Mouse (Mus musculus): Measurements from ENCODE around the gene Jazf1. TPM values are rescaled to one million over a fixed set of nuclear protein-coding genes. Genes with fewer than 3 reads are reported as not detected.

Jazf1 gene
- polyA plus RNA-seq, 1 experiment, result 0.43 TPM

- H3K4me1 ChIP-seq (ENCODE audit: control insufficient read depth, insufficient read depth, insufficient read length), result no peaks in the 10 kb centered on the region
- H3K4me3 ChIP-seq (ENCODE audit: extremely low read depth, insufficient read depth, insufficient read length), result no peak overlapping the region
- 56% methylated on average over 4 of the region's 4 CpGs for WGBS
- peak; percentile 47; the same call in 1 of the 2 replicates for TF ChIP-seq CTCF (IDR thresholded peaks at IDR 0.05; ENCODE audit: extremely low read depth, insufficient read depth, insufficient read length, insufficient replicate concordance)
- TF ChIP-seq POLR2A (IDR thresholded peaks at IDR 0.05; ENCODE audit: low read depth, low read length), result no peak
- DNase-seq (ENCODE audit: low read depth in 1 of 2, low spot score in 2 of 2), result no peak
- H3K36me3 ChIP-seq (ENCODE audit: control insufficient read depth, insufficient read depth, low read length), result no peaks in the 10 kb centered on the region
- H3K27me3 ChIP-seq (ENCODE audit: control insufficient read depth, insufficient read depth, low read length), result no peaks in the 10 kb centered on the region
- H3K27ac ChIP-seq (ENCODE audit: insufficient read depth, low read length), result no peak overlapping the region
Observed at GRCm38 (mm10) chr6:52987391-52987790, 81.0 kb downstream of the Jazf1 start.

- Histone ChIP-seq H3K36me3 (ENCODE audit: control insufficient read depth, insufficient read depth, low read length) (no peaks in the 10 kb centered on the region), H3K27me3 (ENCODE audit: control insufficient read depth, insufficient read depth, low read length) (no peaks in the 10 kb centered on the region), H3K27ac (ENCODE audit: insufficient read depth, low read length) (no peak overlapping the region), H3K4me1 (ENCODE audit: control insufficient read depth, insufficient read depth, insufficient read length) (no peaks in the 10 kb centered on the region), H3K4me3 (ENCODE audit: extremely low read depth, insufficient read depth, insufficient read length) (no peak overlapping the region)
- TF ChIP-seq CTCF (IDR thresholded peaks at IDR 0.05; ENCODE audit: extremely low read depth, insufficient read depth, insufficient read length, insufficient replicate concordance) (no peak), POLR2A (IDR thresholded peaks at IDR 0.05; ENCODE audit: low read depth, low read length) (no peak)
- 90% methylated on average over 6 of the region's 6 CpGs for WGBS
- no peak for DNase-seq (ENCODE audit: low read depth in 1 of 2, low spot score in 2 of 2)
Observed at GRCm38 (mm10) chr6:52982175-52982574, 86.3 kb downstream of the Jazf1 start.

GRCm38 (mm10) chr6:52979503-52979902 lies 88.9 kb downstream of the Jazf1 start:
- H3K4me1 ChIP-seq (ENCODE audit: control insufficient read depth, insufficient read depth, insufficient read length), result no peaks in the 10 kb centered on the region
- no peaks in the 10 kb centered on the region for H3K36me3 ChIP-seq (ENCODE audit: control insufficient read depth, insufficient read depth, low read length)
- no peak overlapping the region for H3K27ac ChIP-seq (ENCODE audit: insufficient read depth, low read length)
- 86% methylated on average over 6 of the region's 6 CpGs for WGBS
- TF ChIP-seq CTCF (IDR thresholded peaks at IDR 0.05; ENCODE audit: extremely low read depth, insufficient read depth, insufficient read length, insufficient replicate concordance) (no peak), POLR2A (IDR thresholded peaks at IDR 0.05; ENCODE audit: low read depth, low read length) (no peak)
- no peak overlapping the region for H3K4me3 ChIP-seq (ENCODE audit: extremely low read depth, insufficient read depth, insufficient read length)
- no peak for DNase-seq (ENCODE audit: low read depth in 1 of 2, low spot score in 2 of 2)
- no peaks in the 10 kb centered on the region for H3K27me3 ChIP-seq (ENCODE audit: control insufficient read depth, insufficient read depth, low read length)

- H3K36me3 ChIP-seq (ENCODE audit: control insufficient read depth, insufficient read depth, low read length), result no peaks in the 10 kb centered on the region
- H3K27ac ChIP-seq (ENCODE audit: insufficient read depth, low read length), result no peak overlapping the region
- 64% methylated on average over 5 of the region's 5 CpGs for WGBS
- DNase-seq (ENCODE audit: low read depth in 1 of 2, low spot score in 2 of 2), result no peak
- H3K4me1 ChIP-seq (ENCODE audit: control insufficient read depth, insufficient read depth, insufficient read length), result no peaks in the 10 kb centered on the region
- no peaks in the 10 kb centered on the region for H3K27me3 ChIP-seq (ENCODE audit: control insufficient read depth, insufficient read depth, low read length)
- TF ChIP-seq POLR2A (IDR thresholded peaks at IDR 0.05; ENCODE audit: low read depth, low read length), result no peak
- TF ChIP-seq CTCF (IDR thresholded peaks at IDR 0.05; ENCODE audit: extremely low read depth, insufficient read depth, insufficient read length, insufficient replicate concordance), result 0 out of 2 replicates have a peak, but pooled peaks have one; percentile 4
- no peak overlapping the region for H3K4me3 ChIP-seq (ENCODE audit: extremely low read depth, insufficient read depth, insufficient read length)
Observed at GRCm38 (mm10) chr6:52973351-52973750, 95.1 kb downstream of the Jazf1 start.

- no peak for TF ChIP-seq CTCF (IDR thresholded peaks at IDR 0.05; ENCODE audit: extremely low read depth, insufficient read depth, insufficient read length, insufficient replicate concordance)
- no peak for TF ChIP-seq POLR2A (IDR thresholded peaks at IDR 0.05; ENCODE audit: low read depth, low read length)
- DNase-seq (ENCODE audit: low read depth in 1 of 2, low spot score in 2 of 2), result no peak
Observed at GRCm38 (mm10) chr6:52972138-52972537, 96.3 kb downstream of the Jazf1 start.

GRCm38 (mm10) chr6:52969717-52970261 lies 98.6 kb downstream of the Jazf1 start:
- H3K4me1 ChIP-seq (ENCODE audit: control insufficient read depth, insufficient read depth, insufficient read length), result no peaks in the 10 kb centered on the region; the same call in 1 of the 2 replicates
- H3K27me3 ChIP-seq (ENCODE audit: control insufficient read depth, insufficient read depth, low read length), result no peaks in the 10 kb centered on the region
- TF ChIP-seq CTCF (IDR thresholded peaks at IDR 0.05; ENCODE audit: extremely low read depth, insufficient read depth, insufficient read length, insufficient replicate concordance), result peak; percentile 66; the same call in 1 of the 2 replicates
- no peak for TF ChIP-seq POLR2A (IDR thresholded peaks at IDR 0.05; ENCODE audit: low read depth, low read length)
- DNase-seq (ENCODE audit: low read depth in 1 of 2, low spot score in 2 of 2), result peak; percentile 19 to 47
- no peak overlapping the region for H3K27ac ChIP-seq (ENCODE audit: insufficient read depth, low read length)
- H3K4me3 ChIP-seq (ENCODE audit: extremely low read depth, insufficient read depth, insufficient read length), result no peak overlapping the region
- no peaks in the 10 kb centered on the region for H3K36me3 ChIP-seq (ENCODE audit: control insufficient read depth, insufficient read depth, low read length)
- 95% methylated on average over 2 of the region's 2 CpGs for WGBS

More at GRCm38 (mm10) chr6:52972138-52972537, 96.3 kb downstream of the Jazf1 start:
- H3K27me3 ChIP-seq (ENCODE audit: control insufficient read depth, insufficient read depth, low read length), result no peaks in the 10 kb centered on the region
- no peak overlapping the region for H3K4me3 ChIP-seq (ENCODE audit: extremely low read depth, insufficient read depth, insufficient read length)
- no peaks in the 10 kb centered on the region for H3K4me1 ChIP-seq (ENCODE audit: control insufficient read depth, insufficient read depth, insufficient read length)
- no peaks in the 10 kb centered on the region for H3K36me3 ChIP-seq (ENCODE audit: control insufficient read depth, insufficient read depth, low read length)
- H3K27ac ChIP-seq (ENCODE audit: insufficient read depth, low read length), result no peak overlapping the region
- WGBS, result 80% methylated on average over 7 of the region's 7 CpGs

- no peak overlapping the region for H3K4me3 ChIP-seq (ENCODE audit: extremely low read depth, insufficient read depth, insufficient read length)
- no peaks in the 10 kb centered on the region for H3K27me3 ChIP-seq (ENCODE audit: control insufficient read depth, insufficient read depth, low read length)
- H3K27ac ChIP-seq (ENCODE audit: insufficient read depth, low read length), result no peak overlapping the region
- no peak for DNase-seq (ENCODE audit: low read depth in 1 of 2, low spot score in 2 of 2)
- no peaks in the 10 kb centered on the region; the same call in 1 of the 2 replicates for H3K4me1 ChIP-seq (ENCODE audit: control insufficient read depth, insufficient read depth, insufficient read length)
- H3K36me3 ChIP-seq (ENCODE audit: control insufficient read depth, insufficient read depth, low read length), result no peaks in the 10 kb centered on the region
- 92% methylated on average over 12 of the region's 12 CpGs for WGBS
- TF ChIP-seq POLR2A (IDR thresholded peaks at IDR 0.05; ENCODE audit: low read depth, low read length), result no peak
- TF ChIP-seq CTCF (IDR thresholded peaks at IDR 0.05; ENCODE audit: extremely low read depth, insufficient read depth, insufficient read length, insufficient replicate concordance), result no peak
Observed at GRCm38 (mm10) chr6:52968346-52968891, 100.0 kb downstream of the Jazf1 start.

All from spleen, adult 2 months (tissue).